Mouse (Mus musculus): ENCODE measurements around the gene Slc52a3. TPM values are rescaled to one million over a fixed set of nuclear protein-coding genes. Genes with fewer than 3 reads are reported as not detected.

Slc52a3 gene
- 1 to 10 TPM in 1 of 2 experiments, under 1 TPM in 1; 0.39 to 1.4 TPM for total RNA-seq (2023)

DNA sequence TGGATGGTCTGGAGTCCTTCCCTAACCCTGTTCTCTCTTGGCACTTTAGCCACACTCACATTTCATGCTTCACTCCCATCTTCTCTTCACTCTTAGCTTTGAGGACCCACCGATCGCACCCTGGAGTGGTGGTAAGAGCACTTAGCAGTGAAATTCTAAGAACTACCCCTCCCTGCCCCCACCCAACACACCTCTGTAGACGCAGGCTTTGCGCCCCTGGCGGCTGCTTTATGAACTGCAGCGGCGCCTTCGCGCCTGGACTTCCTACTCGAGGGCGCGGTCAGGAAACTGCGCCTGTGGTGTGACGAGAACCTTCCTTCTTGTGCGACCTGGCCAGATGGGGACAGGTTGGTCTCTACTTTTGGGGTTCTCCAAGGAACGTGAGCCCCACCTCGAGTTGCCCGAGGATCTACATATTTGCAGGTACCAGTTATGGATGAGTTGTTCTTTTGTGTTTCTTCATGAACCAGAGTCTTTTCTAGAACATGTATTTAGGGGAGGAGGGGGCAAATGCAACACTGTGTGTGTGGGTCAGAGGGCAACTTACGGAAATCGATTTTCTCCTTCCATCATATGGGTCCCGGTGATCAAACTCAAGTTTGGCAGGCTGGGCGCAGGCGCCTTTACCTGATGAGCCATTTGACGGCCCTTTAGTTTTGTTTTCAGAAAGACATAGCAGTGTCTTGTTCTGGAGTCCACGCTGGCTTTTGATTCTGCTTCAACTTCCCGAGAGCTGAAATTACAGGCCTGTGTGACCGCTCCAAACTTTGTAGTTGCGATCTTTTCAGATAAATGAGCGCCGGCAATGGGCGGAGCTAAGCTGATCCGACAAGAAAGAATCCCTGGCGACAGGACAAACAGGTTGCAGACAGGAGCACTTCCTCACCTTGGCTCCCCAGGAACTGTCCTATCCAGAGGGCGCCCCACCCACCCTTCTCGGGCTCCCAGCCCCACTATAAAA, at the start of gene Slc52a3:
Gene Slc52a3, plus strand, starts transcription at position 283 of the 961 bp plus-strand sequence.

DNA sequence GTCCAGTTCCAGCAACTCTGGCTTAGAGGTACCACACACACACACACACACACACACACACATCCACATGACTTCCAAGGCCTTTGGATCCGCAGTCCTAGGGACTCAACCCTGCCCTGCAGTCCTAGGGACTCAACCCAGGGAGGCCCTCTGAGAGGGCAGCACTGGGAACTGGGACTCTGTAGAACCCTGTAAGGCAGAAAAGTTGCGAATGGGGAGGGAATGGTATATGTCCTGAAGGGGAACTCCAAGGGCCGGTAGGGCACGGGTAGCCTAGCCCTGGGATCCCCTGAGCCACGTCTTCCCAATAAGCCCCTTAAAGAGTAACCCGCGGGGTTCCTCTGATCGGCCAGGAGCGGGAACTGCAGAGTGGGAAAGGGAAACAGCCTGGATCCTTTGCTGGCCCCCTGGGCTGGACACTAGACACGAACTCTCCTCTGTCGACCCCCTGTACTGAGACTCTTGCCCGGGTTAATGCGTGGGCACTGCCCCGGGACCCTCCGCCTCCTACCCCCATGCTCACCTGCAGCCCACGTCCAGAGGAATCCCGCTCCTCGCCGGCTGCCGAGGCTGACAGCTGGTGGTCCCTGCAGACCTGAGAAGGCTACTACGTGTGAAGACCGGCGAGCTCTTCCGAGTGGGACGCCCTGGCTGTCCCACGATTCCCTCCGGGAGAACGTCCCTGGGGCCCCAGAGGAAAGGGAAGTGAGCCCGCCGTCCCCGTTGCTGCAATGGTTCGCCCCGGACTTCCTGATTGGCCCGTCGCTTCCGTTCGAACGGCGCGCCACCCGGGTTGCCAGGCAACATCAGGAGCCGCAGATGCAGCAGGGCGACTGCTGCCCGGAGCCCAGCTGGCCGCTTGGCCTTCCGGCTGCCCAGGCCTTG, 16.6 kb upstream of the Slc52a3 start, which contains the start of gene Fam110a:
Gene Fam110a, minus strand, starts transcription at position 750 of the 885 bp plus-strand sequence.

Other genes starting within 250 kb of the Slc52a3 start
- gene Rspo4, start 153.6 kb upstream of the Slc52a3 start, total RNA-seq (2023): not detected
- not detected for gene Angpt4, start 85.3 kb upstream of the Slc52a3 start, total RNA-seq (2023)
- gene Fam110a, start 16.3 kb upstream of the Slc52a3 start, total RNA-seq (2023): 1 to 10 TPM; 7.6 to 8.3 TPM
- gene Scrt2, start 85.0 kb downstream of the Slc52a3 start, total RNA-seq (2023): not detected
- gene Srxn1, start 109.0 kb downstream of the Slc52a3 start, total RNA-seq (2023): 1 to 10 TPM; 4.2 to 6.6 TPM
- not detected for gene Tcf15, start 147.1 kb downstream of the Slc52a3 start, total RNA-seq (2023)
- 10 to 100 TPM; 66.3 to 70.0 TPM for gene Csnk2a1, start 230.3 kb downstream of the Slc52a3 start, total RNA-seq (2023)